Mouse (Mus musculus): ENCODE results near the gene Ncoa7. TPM values are rescaled to one million over a fixed set of nuclear protein-coding genes. Genes with fewer than 3 reads are reported as not detected.

Ncoa7 gene
- total and polyA plus RNA-seq, 2 experiments from 2014 or later, result 1.3 to 6.5 TPM

GRCm38 (mm10) chr10:30678051-30678450 is 125.1 kb downstream of the Ncoa7 start:
- 69% methylated on average over 2 of the region's 2 CpGs for WGBS
- no peaks in the 10 kb centered on the region for H3K4me1 ChIP-seq (ENCODE audit: control insufficient read depth, insufficient read depth)
- no peak overlapping the region for H3K4me2 ChIP-seq (ENCODE audit: low read depth, low read length)
- H3K9ac ChIP-seq (replicated peaks; ENCODE audit: low read depth, low read length), result no peak overlapping the region
- DNase-seq (ENCODE audit: low spot score) (no peak), ATAC-seq (ENCODE audit: insufficient read depth, low read depth) (no peak)
- no peaks in the 10 kb centered on the region for H3K9me3 ChIP-seq (replicated peaks; ENCODE audit: control insufficient read depth, low read length)
- no peaks in the 10 kb centered on the region for H3K36me3 ChIP-seq (replicated peaks; ENCODE audit: control insufficient read depth, insufficient read depth, low read length)
- no peak overlapping the region for H3K27ac ChIP-seq (ENCODE audit: low read depth)
- no peak overlapping the region for H3K4me3 ChIP-seq (ENCODE audit: low read depth, low read length)
- no peak for TF ChIP-seq CTCF (IDR thresholded peaks at IDR 0.05; ENCODE audit: low read depth)
- no peak for TF ChIP-seq EP300 (IDR thresholded peaks at IDR 0.05; ENCODE audit: low read depth)
- H3K27me3 ChIP-seq (ENCODE audit: control insufficient read depth, insufficient read depth, low read length), result no peaks in the 10 kb centered on the region

- no peak overlapping the region for H3K9ac ChIP-seq (replicated peaks; ENCODE audit: low read depth, low read length)
- 66% methylated on average over 3 of the region's 3 CpGs for WGBS
- no peaks in the 10 kb centered on the region for H3K9me3 ChIP-seq (replicated peaks; ENCODE audit: control insufficient read depth, low read length)
- no peak overlapping the region for H3K4me2 ChIP-seq (ENCODE audit: low read depth, low read length)
- H3K27me3 ChIP-seq (ENCODE audit: control insufficient read depth, insufficient read depth, low read length), result no peaks in the 10 kb centered on the region
- H3K4me3 ChIP-seq (ENCODE audit: low read depth, low read length), result no peak overlapping the region
- H3K4me1 ChIP-seq (ENCODE audit: control insufficient read depth, insufficient read depth), result no peaks in the 10 kb centered on the region
- H3K36me3 ChIP-seq (replicated peaks; ENCODE audit: control insufficient read depth, insufficient read depth, low read length), result no peaks in the 10 kb centered on the region
- no peak for ATAC-seq (ENCODE audit: insufficient read depth, low read depth)
- TF ChIP-seq CTCF (IDR thresholded peaks at IDR 0.05; ENCODE audit: low read depth) (no peak), EP300 (IDR thresholded peaks at IDR 0.05; ENCODE audit: low read depth) (no peak)
- no peak for DNase-seq (ENCODE audit: low spot score)
- no peak overlapping the region for H3K27ac ChIP-seq (ENCODE audit: low read depth)
Measured at GRCm38 (mm10) chr10:30674825-30675224, 128.3 kb downstream of the Ncoa7 start.

- Histone ChIP-seq H3K36me3 (replicated peaks; ENCODE audit: control insufficient read depth, insufficient read depth, low read length) (peaks cover 8% of the 10 kb centered on the region; the same call in 1 of the 2 replicates), H3K27ac (ENCODE audit: low read depth) (no peak overlapping the region), H3K9ac (replicated peaks; ENCODE audit: low read depth, low read length) (no peak overlapping the region), H3K4me2 (ENCODE audit: low read depth, low read length) (no peak overlapping the region), H3K27me3 (ENCODE audit: control insufficient read depth, insufficient read depth, low read length) (no peaks in the 10 kb centered on the region), H3K9me3 (replicated peaks; ENCODE audit: control insufficient read depth, low read length) (no peaks in the 10 kb centered on the region), H3K4me3 (ENCODE audit: low read depth, low read length) (no peak overlapping the region), H3K4me1 (ENCODE audit: control insufficient read depth, insufficient read depth) (no peaks in the 10 kb centered on the region)
- DNase-seq (ENCODE audit: low spot score), result no peak
- TF ChIP-seq EP300 (IDR thresholded peaks at IDR 0.05; ENCODE audit: low read depth), result no peak
- no peak for TF ChIP-seq CTCF (IDR thresholded peaks at IDR 0.05; ENCODE audit: low read depth)
- 89% methylated on average over 2 of the region's 2 CpGs for WGBS
- no peak for ATAC-seq (ENCODE audit: insufficient read depth, low read depth)
Measured at GRCm38 (mm10) chr10:30666580-30666979, 136.5 kb downstream of the Ncoa7 start.

- DNase-seq (ENCODE audit: low spot score) (no peak), ATAC-seq (ENCODE audit: insufficient read depth, low read depth) (no peak)
- H3K4me1 ChIP-seq (ENCODE audit: control insufficient read depth, insufficient read depth), result no peaks in the 10 kb centered on the region
- H3K9me3 ChIP-seq (replicated peaks; ENCODE audit: control insufficient read depth, low read length), result no peaks in the 10 kb centered on the region
- H3K4me3 ChIP-seq (ENCODE audit: low read depth, low read length), result no peak overlapping the region
- no peaks in the 10 kb centered on the region for H3K27me3 ChIP-seq (ENCODE audit: control insufficient read depth, insufficient read depth, low read length)
- no peak overlapping the region for H3K4me2 ChIP-seq (ENCODE audit: low read depth, low read length)
- H3K27ac ChIP-seq (ENCODE audit: low read depth), result no peak overlapping the region
- TF ChIP-seq EP300 (IDR thresholded peaks at IDR 0.05; ENCODE audit: low read depth) (no peak), CTCF (IDR thresholded peaks at IDR 0.05; ENCODE audit: low read depth) (peak; percentile 37)
- H3K9ac ChIP-seq (replicated peaks; ENCODE audit: low read depth, low read length), result no peak overlapping the region
- peaks cover 10% of the 10 kb centered on the region; the same call in 1 of the 2 replicates for H3K36me3 ChIP-seq (replicated peaks; ENCODE audit: control insufficient read depth, insufficient read depth, low read length)
- WGBS, result 80% methylated on average over 6 of the region's 6 CpGs
Measured at GRCm38 (mm10) chr10:30660564-30661328, 142.4 kb downstream of the Ncoa7 start.

GRCm38 (mm10) chr10:30655655-30656054 is 147.5 kb downstream of the Ncoa7 start:
- DNase-seq (ENCODE audit: low spot score), result peak; percentile 53
- Histone ChIP-seq H3K27me3 (ENCODE audit: control insufficient read depth, insufficient read depth, low read length) (no peaks in the 10 kb centered on the region), H3K27ac (ENCODE audit: low read depth) (peak overlapping the region; percentile 49), H3K4me2 (ENCODE audit: low read depth, low read length) (peak overlapping the region; percentile 58), H3K36me3 (replicated peaks; ENCODE audit: control insufficient read depth, insufficient read depth, low read length) (peaks cover 15% of the 10 kb centered on the region; the same call in 1 of the 2 replicates), H3K4me1 (ENCODE audit: control insufficient read depth, insufficient read depth) (0 out of 2 replicates have a peak, but pooled peaks cover 4% of the 10 kb centered on the region), H3K9me3 (replicated peaks; ENCODE audit: control insufficient read depth, low read length) (no peaks in the 10 kb centered on the region), H3K4me3 (ENCODE audit: low read depth, low read length) (peak overlapping the region; percentile 43), H3K9ac (replicated peaks; ENCODE audit: low read depth, low read length) (peak overlapping the region; percentile 44)
- TF ChIP-seq CTCF (IDR thresholded peaks at IDR 0.05; ENCODE audit: low read depth), result no peak
- no peak for TF ChIP-seq EP300 (IDR thresholded peaks at IDR 0.05; ENCODE audit: low read depth)
- 24% methylated on average over 5 of the region's 5 CpGs for WGBS
- ATAC-seq (ENCODE audit: insufficient read depth, low read depth), result peak; percentile 58

All from heart, postnatal 0 days (tissue).